Mouse (Mus musculus): ENCODE results near the gene Olfr92.
"Not testable (repeated sequence)": the region's sequence is repeated elsewhere in the genome, so short reads cannot be mapped to it uniquely, and the experiment has no call there.

Olfr92 gene

GRCm38 (mm10) chr17:37119988-37120387 is at the start of gene Olfr92:
TSS of gene Olfr92 (minus strand) at chr17:37120088.
- no peak for DNase-seq (ENCODE audit: low read depth, low spot score)

- no peak for DNase-seq (ENCODE audit: low read depth, low spot score)
Observed at GRCm38 (mm10) chr17:37161394-37161793, 41.5 kb upstream of the Olfr92 start, which contains the start of gene Olfr93. TSS of gene Olfr93 (minus strand) at chr17:37161494.

- DNase-seq (ENCODE audit: low read depth, low spot score): not testable (repeated sequence)
Observed at GRCm38 (mm10) chr17:37131366-37131765, 11.5 kb upstream of the Olfr92 start.

DNA sequence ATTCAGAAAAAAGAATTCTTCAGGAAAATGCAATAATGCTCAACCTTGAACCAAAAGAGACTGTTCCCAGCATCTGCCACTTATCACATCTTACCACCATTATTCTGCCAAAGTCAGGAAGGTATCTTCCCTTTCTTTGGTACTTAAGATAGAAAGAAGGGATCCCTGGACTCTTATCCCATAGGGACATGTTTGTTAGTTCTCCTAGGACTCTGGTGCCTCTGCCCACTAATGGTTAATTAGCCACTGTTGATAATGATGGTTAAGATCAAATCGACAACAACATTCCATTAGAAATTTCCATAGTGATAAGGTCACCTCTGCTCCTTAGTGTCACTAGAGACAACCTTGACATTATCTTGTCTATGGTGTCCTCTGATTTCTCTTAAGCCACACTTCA is 21.7 kb downstream of the Olfr92 start, which contains the start of gene Olfr91:
Olfr91 (minus strand) TSS at position 101 of the 400 bp plus-strand sequence.
- no peak for DNase-seq (ENCODE audit: low read depth, low spot score)

- DNase-seq (ENCODE audit: low read depth, low spot score): no peak
Observed at GRCm38 (mm10) chr17:37093289-37093688, 26.6 kb downstream of the Olfr92 start.

DNA sequence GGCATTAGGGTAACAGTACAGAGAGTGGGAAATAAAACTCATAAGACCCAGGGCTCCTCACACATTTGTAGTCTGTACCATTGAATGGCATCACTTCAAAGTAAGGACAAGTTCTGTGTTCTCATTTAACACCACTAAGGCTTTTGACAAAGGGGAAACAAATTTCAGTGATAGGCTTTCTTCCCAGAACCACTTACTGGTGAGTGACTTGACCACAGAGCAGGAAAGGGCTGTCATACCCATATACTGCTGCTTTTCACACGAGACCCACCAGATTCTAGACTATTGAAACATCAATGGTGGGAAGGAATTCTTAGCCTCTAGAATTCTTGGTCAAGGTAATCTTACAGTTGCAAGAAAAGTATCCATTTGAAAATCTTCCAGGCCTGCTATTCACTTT is 27.7 kb downstream of the Olfr92 start:
- no peak for DNase-seq (ENCODE audit: low read depth, low spot score)

DNA sequence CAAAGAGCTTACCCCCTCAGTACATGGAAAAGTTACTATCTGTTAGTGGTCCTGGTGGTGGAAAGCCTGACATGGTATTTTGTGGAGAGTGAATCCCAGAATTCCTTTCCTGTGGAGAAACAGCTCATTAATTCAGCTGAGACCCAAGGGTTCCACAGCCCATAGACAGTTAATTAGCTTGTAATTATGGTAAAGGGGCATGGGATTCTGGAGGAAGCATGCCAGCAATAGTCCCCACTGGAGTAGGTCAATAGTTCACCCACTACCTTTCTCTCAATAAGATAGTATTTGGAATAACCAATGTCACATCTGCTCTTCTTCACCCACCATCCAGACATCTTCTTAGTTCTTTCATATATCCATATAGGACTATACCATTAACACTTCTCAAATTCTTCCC is 31.5 kb downstream of the Olfr92 start, which contains the start of gene Olfr90:
Olfr90 (minus strand) TSS at position 101 of the 400 bp plus-strand sequence.
- DNase-seq (ENCODE audit: low read depth, low spot score): no peak

- DNase-seq (ENCODE audit: low read depth, low spot score): no peak
Observed at GRCm38 (mm10) chr17:37085545-37085944, 34.3 kb downstream of the Olfr92 start.

DNA sequence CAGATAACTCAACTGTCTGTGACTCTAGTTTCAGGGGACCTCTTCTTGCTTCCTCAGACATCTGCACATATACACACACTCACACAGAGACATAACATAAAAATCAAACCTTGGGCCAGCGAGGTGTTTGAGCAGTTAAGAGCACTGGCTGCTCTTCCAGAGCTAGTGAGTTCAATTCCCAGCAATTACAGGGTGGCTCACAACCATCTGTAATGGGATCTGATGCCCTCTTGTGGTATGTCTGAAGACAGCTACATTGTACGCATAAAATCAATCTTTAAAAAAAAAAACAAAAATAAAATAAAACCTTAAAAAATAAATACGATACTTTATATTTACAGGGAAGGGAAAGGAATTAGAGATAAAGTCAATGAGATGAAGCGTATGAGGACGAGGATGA is 35.3 kb downstream of the Olfr92 start:
- DNase-seq (ENCODE audit: low read depth, low spot score): no peak

GRCm38 (mm10) chr17:37083327-37083726 is 36.6 kb downstream of the Olfr92 start:
- DNase-seq (ENCODE audit: low read depth, low spot score): peak; percentile 91

- DNase-seq (ENCODE audit: low read depth, low spot score): no peak
Observed at GRCm38 (mm10) chr17:37081659-37082058, 38.2 kb downstream of the Olfr92 start.

GRCm38 (mm10) chr17:37080119-37080518 is 39.8 kb downstream of the Olfr92 start:
- no peak for DNase-seq (ENCODE audit: low read depth, low spot score)

DNA sequence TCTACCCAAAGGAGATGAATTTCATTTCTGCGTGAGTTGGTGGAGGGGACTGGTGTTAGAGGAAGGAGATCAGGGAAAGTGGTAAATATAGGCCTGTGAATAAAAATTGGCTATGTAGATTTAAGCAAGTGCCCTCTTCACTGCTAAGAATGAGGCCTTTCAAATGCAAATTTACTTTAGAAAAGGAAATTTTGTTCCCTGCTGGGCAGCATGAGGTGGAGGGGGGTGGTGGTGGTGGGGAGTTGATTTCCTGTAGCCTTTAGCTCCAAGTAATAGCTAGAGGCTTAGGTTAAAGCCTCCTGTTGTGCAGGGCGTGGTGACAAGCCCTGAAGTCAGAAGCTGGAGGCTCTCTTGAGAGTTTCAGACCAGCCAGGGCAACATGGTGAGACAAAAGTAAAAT is 40.9 kb downstream of the Olfr92 start:
- no peak for DNase-seq (ENCODE audit: low read depth, low spot score)

DNA sequence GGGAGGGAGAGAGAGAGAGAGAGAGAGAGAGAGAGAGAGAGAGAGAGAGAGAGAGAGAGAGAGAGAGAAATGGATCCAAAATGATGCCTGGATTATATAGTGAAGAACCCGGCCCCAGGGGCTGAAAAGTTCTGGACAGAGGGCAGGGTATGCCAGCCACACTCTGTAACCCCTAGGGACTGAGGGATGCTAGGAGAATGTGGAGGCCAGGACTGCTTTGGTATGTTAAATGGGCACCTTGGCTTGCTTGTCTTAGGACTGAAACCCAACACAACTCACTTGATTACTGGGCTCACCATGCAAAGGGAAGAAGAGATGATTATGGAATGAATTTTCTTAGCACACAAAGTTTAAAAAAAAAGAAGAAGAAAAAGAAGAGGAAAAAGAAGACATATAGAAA is 41.7 kb downstream of the Olfr92 start:
- no peak for DNase-seq (ENCODE audit: low read depth, low spot score)

DNA sequence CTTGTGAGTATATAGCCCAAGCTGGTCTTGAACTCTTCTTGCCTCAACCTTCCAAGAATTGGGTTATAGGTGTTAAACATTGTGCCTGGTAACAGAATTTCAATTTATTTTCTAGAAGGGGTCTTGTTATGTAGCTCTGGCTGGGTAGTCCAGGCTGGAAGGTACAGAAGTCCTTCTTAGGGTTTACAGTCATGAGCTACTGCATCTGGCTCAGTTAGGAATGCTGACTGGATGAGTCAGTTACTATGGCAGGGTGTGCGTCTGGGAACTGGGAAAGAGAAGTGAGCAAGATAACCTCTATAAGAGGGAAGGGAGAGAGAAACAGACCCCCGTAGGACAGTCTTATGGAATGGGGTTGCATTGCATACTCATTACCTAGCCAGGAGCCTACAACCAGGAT is 44.1 kb downstream of the Olfr92 start:
- no peak for DNase-seq (ENCODE audit: low read depth, low spot score)

GRCm38 (mm10) chr17:37075181-37075580 is 44.7 kb downstream of the Olfr92 start:
- DNase-seq (ENCODE audit: low read depth, low spot score): no peak

DNA sequence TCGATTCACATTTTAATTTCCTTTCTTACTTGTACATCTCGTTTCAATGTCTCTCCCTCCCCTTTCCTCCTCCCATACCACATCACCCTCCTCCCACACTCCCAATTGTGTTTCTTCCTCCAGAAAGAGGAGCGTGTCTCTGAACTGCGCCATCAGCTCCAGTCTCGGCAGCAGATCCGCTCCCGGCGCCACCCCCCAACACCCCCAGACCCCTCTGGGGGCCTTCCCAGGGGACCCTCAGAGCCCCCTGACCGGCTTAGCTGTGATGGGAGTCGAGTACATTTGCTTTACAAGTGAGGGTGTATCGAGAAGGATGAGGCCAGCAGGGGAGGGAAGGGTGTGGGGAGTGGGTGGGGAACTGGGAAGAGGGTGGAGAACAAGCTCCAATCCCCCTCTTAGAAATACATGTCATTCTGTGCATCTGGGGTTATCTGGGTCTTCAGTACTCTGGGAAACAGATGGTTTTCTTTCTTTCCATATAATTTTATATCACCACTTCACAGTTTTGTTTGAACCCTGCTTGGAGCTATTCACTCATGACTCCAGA is 47.1 kb downstream of the Olfr92 start:
- peak; percentile 79 for DNase-seq (ENCODE audit: low read depth, low spot score)

DNA sequence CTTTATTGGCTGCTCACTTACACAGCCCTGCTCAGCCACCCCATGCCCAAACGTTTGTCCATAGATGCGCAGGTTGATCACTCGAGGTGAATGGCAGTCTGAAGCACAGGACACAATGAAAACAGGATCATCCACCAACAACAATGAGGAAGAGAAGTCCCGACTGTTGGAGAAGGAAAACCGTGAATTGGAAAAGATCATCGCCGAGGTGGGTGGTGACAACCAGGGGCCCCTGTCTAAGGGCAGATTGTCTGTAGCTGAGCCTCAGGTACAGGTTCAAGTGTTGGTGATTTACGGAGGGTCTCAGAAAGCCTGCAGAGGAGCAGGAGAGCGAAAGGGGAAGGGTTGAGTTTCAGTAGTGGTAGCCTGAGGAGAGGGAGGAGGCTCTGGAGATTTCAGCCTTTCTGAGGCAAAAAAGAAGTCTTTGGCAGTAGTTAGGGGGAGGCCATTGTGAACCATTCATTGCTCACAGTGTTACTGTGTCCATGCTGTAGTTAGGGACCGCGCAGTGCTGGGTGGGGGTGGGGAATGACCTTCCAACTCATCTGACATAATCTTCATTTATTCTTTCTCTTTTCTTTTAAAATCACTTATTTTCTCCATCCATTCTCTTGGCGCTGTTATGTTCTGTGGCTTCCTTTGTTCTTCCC is 47.7 kb downstream of the Olfr92 start:
- no peak for DNase-seq (ENCODE audit: low read depth, low spot score)

DNA sequence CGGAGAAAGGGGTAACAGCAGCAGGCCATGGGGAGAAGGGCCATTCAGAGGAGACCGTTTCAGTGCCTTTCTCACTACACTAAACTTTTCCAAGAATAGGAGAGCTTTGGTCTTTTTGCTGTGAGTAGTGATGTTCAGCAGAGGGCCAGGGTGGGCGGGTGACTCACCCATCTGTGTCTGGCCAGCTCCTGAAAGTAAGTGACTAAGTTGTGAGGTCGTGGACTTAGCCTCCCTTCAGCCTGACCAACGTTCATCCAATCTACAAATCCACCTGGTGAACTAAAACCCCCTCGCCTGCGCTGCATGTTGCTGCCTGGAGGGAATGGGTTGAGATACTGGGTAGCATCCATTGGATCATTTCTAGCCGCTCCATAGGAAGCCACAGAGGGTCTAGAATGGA is 49.8 kb downstream of the Olfr92 start:
- no peak for DNase-seq (ENCODE audit: low read depth, low spot score)

GRCm38 (mm10) chr17:37067861-37068260 is 52.0 kb downstream of the Olfr92 start:
- no peak for DNase-seq (ENCODE audit: low read depth, low spot score)

DNA sequence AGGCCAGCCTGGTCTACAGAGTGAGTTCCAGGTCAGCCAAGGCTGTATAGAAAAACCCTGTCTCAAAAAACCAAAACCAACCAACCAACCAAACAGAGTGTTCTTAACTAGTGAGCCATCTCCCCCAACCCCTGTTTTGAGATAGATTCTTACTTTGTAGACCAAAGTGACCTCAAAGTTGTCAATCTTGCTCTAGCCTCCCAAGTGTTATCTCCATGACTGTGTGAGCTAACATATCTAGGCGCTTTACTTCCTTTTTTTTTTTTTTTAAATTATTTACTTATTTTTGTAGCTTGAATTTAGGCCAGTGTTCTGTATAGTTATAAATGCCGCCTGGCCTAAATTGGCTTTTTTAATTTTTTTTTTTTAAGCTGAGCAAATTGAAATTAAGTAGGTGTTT is 53.9 kb downstream of the Olfr92 start:
- DNase-seq (ENCODE audit: low read depth, low spot score): no peak

DNA sequence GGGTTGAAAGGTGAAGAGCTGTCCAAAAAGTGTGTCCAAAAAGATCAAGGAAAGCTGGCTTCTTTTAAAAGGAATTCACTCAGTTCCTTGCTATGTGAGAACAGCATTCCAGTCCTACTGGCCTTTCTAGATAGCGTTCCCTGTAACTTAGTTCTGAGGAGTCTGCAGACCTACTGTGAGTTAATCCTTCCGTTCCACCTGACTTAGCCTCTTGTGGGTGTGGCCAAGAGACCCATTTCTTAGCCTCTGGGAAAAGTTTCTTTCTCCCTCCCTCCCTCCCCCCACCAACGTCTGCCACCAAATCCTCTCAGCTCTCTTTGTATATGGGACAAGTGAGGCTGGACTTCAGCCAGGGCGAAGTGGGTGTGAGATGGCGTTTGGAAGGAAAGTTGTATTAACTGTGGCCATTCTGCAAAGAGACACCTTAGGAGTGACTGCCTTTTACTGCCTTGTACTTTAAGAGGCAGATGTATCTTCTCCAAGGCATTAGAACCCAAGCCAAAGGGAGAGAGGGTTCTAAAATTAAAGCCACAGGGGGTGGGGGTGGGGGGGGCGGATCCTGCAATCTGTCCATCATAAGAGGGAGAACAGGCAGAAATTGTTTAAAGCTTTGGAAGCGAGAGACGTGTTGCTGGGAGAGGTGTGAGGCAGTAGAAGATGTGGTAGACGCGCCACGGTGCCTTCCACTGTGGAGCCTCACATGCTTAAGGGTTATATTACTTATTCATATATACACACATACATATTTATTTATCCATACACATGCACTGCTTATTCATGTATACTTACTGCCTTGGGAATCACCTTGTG is 56.0 kb downstream of the Olfr92 start:
- peak; percentile 58 for DNase-seq (ENCODE audit: low read depth, low spot score)

GRCm38 (mm10) chr17:37063063-37063462 is 56.8 kb downstream of the Olfr92 start:
- peak; percentile 66 for DNase-seq (ENCODE audit: low read depth, low spot score)
